Comparison of ENCODE assay signal across 13 mouse cellular contexts in genomic region chr10:67216872-67217271, GRCm38 (mm10).
DNase-seq lines count a peak whose midpoint lies in the region; ATAC-seq and TF ChIP-seq lines count a peak whose summit lies in the region.
"Had no signal": no experiment of that assay in that cellular context is flagged by ENCODE, and none has a peak within 500 bp of the region (broad histone marks: within the 10 kb centered on the region; RNA-seq: fewer than 3 reads in every experiment).

No protein-coding gene starts in this region.

- no peak overlapping the region for H3K9ac ChIP-seq in forebrain, embryonic 16.5 days (replicated peaks; ENCODE audit: low read depth, low read length)
- H3K9ac ChIP-seq in liver, adult 2 months (ENCODE audit: low read depth, low read length): no peak overlapping the region
- H3K9ac ChIP-seq in liver, embryonic 12.5 days: no peak overlapping the region
- H3K9ac ChIP-seq: hindbrain, embryonic 14.5 days; midbrain, embryonic 12.5 days had no signal

- no peak overlapping the region for H3K27ac ChIP-seq in forebrain, embryonic 16.5 days (ENCODE audit: low read length)
- H3K27ac ChIP-seq in forebrain, embryonic 10.5 days: no peak overlapping the region
- H3K27ac ChIP-seq in liver, adult 2 months (replicated peaks; ENCODE audit: insufficient read depth, low read depth, low read length): no peak overlapping the region
- H3K27ac ChIP-seq in liver, embryonic 12.5 days: no peak overlapping the region
- H3K27ac ChIP-seq: heart, embryonic 10.5 days; hindbrain, embryonic 14.5 days; midbrain, embryonic 12.5 days had no signal

- no peak for TF ChIP-seq POLR2A in liver, adult 2 months (IDR thresholded peaks at IDR 0.05; ENCODE audit: extremely low read depth, insufficient read depth, low read length)

- H3K4me2 ChIP-seq in forebrain, embryonic 16.5 days (ENCODE audit: low read length): no peak overlapping the region
- no peak overlapping the region for H3K4me2 ChIP-seq in liver, embryonic 12.5 days
- H3K4me2 ChIP-seq: hindbrain, embryonic 14.5 days; midbrain, embryonic 12.5 days had no signal

- 70% methylated on average over 3 of the region's 3 CpGs for WGBS in forebrain, embryonic 16.5 days
- WGBS in forebrain, embryonic 10.5 days: 89% methylated on average over 3 of the region's 3 CpGs
- WGBS in liver, adult 2 months: 47% methylated on average over 3 of the region's 3 CpGs
- 79% methylated on average over 3 of the region's 3 CpGs for WGBS in liver, embryonic 12.5 days (ENCODE audit: insufficient replicate concordance)

- peaks cover 13% of the 10 kb centered on the region for H3K36me3 ChIP-seq in forebrain, embryonic 16.5 days (ENCODE audit: control insufficient read depth, insufficient read depth)
- peaks cover 43% of the 10 kb centered on the region for H3K36me3 ChIP-seq in forebrain, embryonic 10.5 days (replicated peaks)
- peaks cover 43% of the 10 kb centered on the region for H3K36me3 ChIP-seq in liver, adult 2 months (ENCODE audit: control insufficient read depth, insufficient read depth, low read length)
- H3K36me3 ChIP-seq in liver, embryonic 12.5 days: peaks cover 46% of the 10 kb centered on the region

- no peak overlapping the region for H3K4me3 ChIP-seq in forebrain, embryonic 16.5 days (replicated peaks; ENCODE audit: low read length)
- no peak overlapping the region for H3K4me3 ChIP-seq in forebrain, embryonic 10.5 days
- no peak overlapping the region for H3K4me3 ChIP-seq in liver, adult 2 months (ENCODE audit: insufficient read depth, low read depth, low read length)
- H3K4me3 ChIP-seq in liver, embryonic 12.5 days: no peak overlapping the region
- H3K4me3 ChIP-seq: heart, embryonic 10.5 days; midbrain, embryonic 12.5 days had no signal

- H3K4me1 ChIP-seq in forebrain, embryonic 16.5 days (replicated peaks; ENCODE audit: control insufficient read depth, insufficient read depth, low read length): peaks cover 12% of the 10 kb centered on the region
- H3K4me1 ChIP-seq in forebrain, embryonic 10.5 days: peaks cover 9% of the 10 kb centered on the region
- H3K4me1 ChIP-seq in liver, adult 2 months (ENCODE audit: control insufficient read depth, insufficient read depth, low read length): peaks cover 14% of the 10 kb centered on the region
- 0 out of 2 replicates have a peak, but pooled peaks cover 5% of the 10 kb centered on the region for H3K4me1 ChIP-seq in liver, embryonic 12.5 days

- no peak for DNase-seq in forebrain, embryonic 10.5 days (ENCODE audit: extremely low spot score, low spot score)
- peak; percentile 32 for DNase-seq in liver, adult 2 months (ENCODE audit: extremely low read depth, low read depth, low spot score)
- DNase-seq in CD4-positive helper T cell, adult 2 months (ENCODE audit: low read depth, low spot score): peak; percentile 27
- DNase-seq in brain, adult 2 months (ENCODE audit: low read depth, low spot score): peak; percentile 37
- DNase-seq in urinary bladder, postnatal 14 days (ENCODE audit: low spot score): no peak
- no peak for DNase-seq in embryo, embryonic 10.5 days (ENCODE audit: low spot score)
- DNase-seq: kidney, postnatal 10 days; right cerebral cortex, postnatal 25 days had no signal

- no peaks in the 10 kb centered on the region for H3K27me3 ChIP-seq in forebrain, embryonic 16.5 days (replicated peaks; ENCODE audit: control insufficient read depth, insufficient read depth, low read length)
- H3K27me3 ChIP-seq in forebrain, embryonic 10.5 days (ENCODE audit: poor library complexity, severe bottlenecking): no peaks in the 10 kb centered on the region
- H3K27me3 ChIP-seq in liver, adult 2 months (ENCODE audit: control insufficient read depth, insufficient read depth, low read length): no peaks in the 10 kb centered on the region
- no peaks in the 10 kb centered on the region for H3K27me3 ChIP-seq in liver, embryonic 12.5 days (replicated peaks)
- H3K27me3 ChIP-seq: midbrain, embryonic 12.5 days had no signal

- peaks cover 24% of the 10 kb centered on the region for H3K79me2 ChIP-seq in liver, adult 2 months (ENCODE audit: control insufficient read depth, insufficient read depth, low read length)

- no peaks in the 10 kb centered on the region for H3K9me3 ChIP-seq in forebrain, embryonic 16.5 days (ENCODE audit: control insufficient read depth, low read length)
- H3K9me3 ChIP-seq in forebrain, embryonic 10.5 days: no peaks in the 10 kb centered on the region
- no peaks in the 10 kb centered on the region for H3K9me3 ChIP-seq in liver, embryonic 12.5 days (replicated peaks)
- H3K9me3 ChIP-seq: heart, embryonic 10.5 days; midbrain, embryonic 12.5 days had no signal

- TF ChIP-seq CTCF in liver, adult 2 months (IDR thresholded peaks at IDR 0.05; ENCODE audit: low read depth, low read length): 0 out of 2 replicates have a peak, but pooled peaks have one; percentile 33

- peak; percentile 47; the same call in 1 of the 2 replicates for ATAC-seq in forebrain, embryonic 16.5 days
- no peak for ATAC-seq in liver, embryonic 12.5 days

Comparison
In these comparisons a context has a peak if more than half of its experiments do, and no peak if none do; other contexts are left out.
1. DNase-seq: peak in liver, adult 2 months (single experiment), CD4-positive helper T cell, adult 2 months (single experiment) and brain, adult 2 months (single experiment); none in forebrain, embryonic 10.5 days (single experiment), urinary bladder, postnatal 14 days (single experiment) and embryo, embryonic 10.5 days (single experiment).